Mouse (Mus musculus) brain, embryonic 14.5 days (tissue): ENCODE results near the gene Hspb9.

Experiments
- CTCF ChIP-seq: fragments of 200-500 bp; IDR thresholded peaks from 2 replicates; pipeline ENCODE4 v1.5.1; 2012; ENCODE audit warnings: inconsistent platforms, mild to moderate bottlenecking, moderate library complexity, borderline replicate concordance; ENCODE audit not compliant: insufficient read depth, insufficient read length; ENCODE audit errors: extremely low read depth
- POLR2A ChIP-seq: fragments of 200-500 bp; IDR thresholded peaks from 2 replicates; pipeline ENCODE4 v1.6.1; 2012; ENCODE audit warnings: mild to moderate bottlenecking, inconsistent platforms, borderline replicate concordance; ENCODE audit not compliant: poor library complexity, insufficient read depth, insufficient read length, severe bottlenecking; ENCODE audit errors: extremely low read depth

GRCm38 (mm10) chr11:100721254-100721653 is 7.6 kb downstream of the Hspb9 start:
- TF ChIP-seq CTCF (no peak), POLR2A (no peak)
